Mouse (Mus musculus): ENCODE measurements at regions not wholly inside any gene's neighbourhood (a gene's known extent, or its start where the extent isn't known, plus 50 kb on each side); places are given as distances from the start of the nearest gene placed in this dataset.

GRCm38 (mm10) chr2:161467035-161467434 is 358.2 kb upstream of the Chd6 start:
- TF ChIP-seq CTCF (IDR thresholded peaks at IDR 0.05; ENCODE audit: low read depth, low read length) (no peak), POLR2A (IDR thresholded peaks at IDR 0.05; ENCODE audit: borderline replicate concordance, low read depth, low read length) (no peak)
